Mouse (Mus musculus): ENCODE data around the gene Crbn. TPM values are rescaled to one million over a fixed set of nuclear protein-coding genes. Genes with fewer than 3 reads are reported as not detected.

Crbn gene
- polyA plus RNA-seq, 1 experiment from 2014 or later: 23.5 TPM

DNA sequence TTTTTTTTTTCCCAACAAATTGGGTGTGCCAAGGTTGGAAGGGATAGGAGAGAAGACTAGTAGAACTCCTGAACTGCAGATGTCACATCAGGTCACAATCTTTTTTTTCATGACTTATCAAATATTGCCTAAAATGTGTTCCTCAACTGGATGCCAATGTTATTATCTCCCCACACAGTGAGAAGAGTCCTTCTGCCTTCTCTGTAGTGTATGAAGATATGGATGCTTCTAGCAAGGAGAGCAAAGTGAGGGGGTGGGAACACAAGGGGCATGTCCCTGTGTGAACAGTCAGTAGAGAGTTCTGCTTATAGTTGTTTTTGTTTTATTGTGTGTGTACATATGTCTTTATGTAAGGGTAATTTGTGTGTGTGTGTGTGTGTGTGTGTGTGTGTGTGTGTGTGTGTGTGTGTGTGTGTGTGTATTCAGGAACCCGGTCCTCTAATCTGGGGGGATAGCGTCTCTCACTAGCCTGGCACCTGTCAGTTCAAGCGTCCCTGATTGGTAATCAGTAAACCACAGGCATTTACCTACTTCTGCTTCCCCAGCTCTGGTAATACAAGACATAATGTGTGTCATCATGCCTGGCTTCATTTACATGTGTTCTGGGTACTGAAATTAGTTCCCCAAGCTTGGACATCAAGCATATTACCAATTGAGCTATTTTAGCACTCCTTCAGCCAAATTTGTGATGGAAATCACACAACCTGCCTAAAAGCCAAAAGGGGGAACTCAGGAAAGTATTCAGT lies 39.2 kb downstream of the Crbn start:
- Histone ChIP-seq H3K4me3 (no peak overlapping the region), H3K4me1 (peaks cover 15% of the 10 kb centered on the region; the same call in 1 of the 2 replicates), H3K9ac (no peak overlapping the region), H3K27me3 (replicated peaks) (no peaks in the 10 kb centered on the region), H3K4me2 (no peak overlapping the region), H3K27ac (no peak overlapping the region), H3K9me3 (replicated peaks) (no peaks in the 10 kb centered on the region), H3K36me3 (no peaks in the 10 kb centered on the region)
- ATAC-seq: no peak
- WGBS (ENCODE audit: insufficient replicate concordance): 50% methylated on average over 3 of the region's 3 CpGs

DNA sequence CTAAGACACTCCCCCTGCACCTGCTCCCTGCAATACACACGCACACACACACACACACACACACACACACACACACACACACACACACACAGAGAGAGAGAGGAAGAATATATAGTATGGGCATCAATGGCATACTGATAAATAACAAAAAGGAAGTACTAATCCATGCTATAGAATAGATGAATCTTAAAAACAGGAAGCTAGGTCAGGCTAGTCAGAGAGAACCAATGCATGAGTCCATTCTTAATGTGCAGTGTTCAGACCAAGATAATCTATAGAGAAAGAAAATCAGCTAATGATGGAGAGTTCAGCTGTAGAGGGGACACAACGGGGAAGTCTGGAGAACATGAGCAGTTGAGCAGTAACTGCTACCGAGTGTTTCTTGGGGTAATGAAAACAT lies 41.6 kb downstream of the Crbn start:
- Histone ChIP-seq H3K27me3 (replicated peaks) (no peaks in the 10 kb centered on the region), H3K9ac (no peak overlapping the region), H3K4me3 (no peak overlapping the region), H3K27ac (no peak overlapping the region), H3K9me3 (replicated peaks) (no peaks in the 10 kb centered on the region), H3K4me2 (no peak overlapping the region), H3K36me3 (no peaks in the 10 kb centered on the region), H3K4me1 (peaks cover 15% of the 10 kb centered on the region; the same call in 1 of the 2 replicates)
- no peak for ATAC-seq
- 46% methylated on average over 3 of the region's 3 CpGs for WGBS (ENCODE audit: insufficient replicate concordance)

DNA sequence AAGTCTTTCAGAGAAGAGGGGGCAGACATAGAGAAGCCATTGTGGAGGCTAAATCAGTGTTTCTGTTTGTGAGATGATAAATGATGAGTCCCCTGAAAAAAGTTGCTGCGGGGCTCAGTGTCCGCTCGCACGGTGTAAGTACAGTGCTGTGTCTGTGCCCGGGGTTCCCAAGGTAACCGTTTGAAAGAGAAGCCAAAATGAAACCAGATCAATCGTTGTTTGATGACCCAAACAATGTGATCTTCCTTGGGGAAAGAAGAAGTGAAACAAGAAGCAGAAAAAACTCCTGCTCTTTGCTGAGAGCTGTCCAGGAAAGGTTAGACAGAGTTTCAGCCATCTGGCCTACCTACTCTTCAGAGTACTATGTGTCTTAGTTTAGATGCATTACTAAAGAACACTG lies 49.6 kb downstream of the Crbn start:
- Histone ChIP-seq H3K36me3 (no peaks in the 10 kb centered on the region), H3K9me3 (replicated peaks) (no peaks in the 10 kb centered on the region), H3K4me1 (peaks cover 4% of the 10 kb centered on the region; the same call in 1 of the 2 replicates), H3K4me2 (no peak overlapping the region), H3K9ac (no peak overlapping the region), H3K4me3 (no peak overlapping the region), H3K27me3 (replicated peaks) (no peaks in the 10 kb centered on the region), H3K27ac (no peak overlapping the region)
- no peak for ATAC-seq
- WGBS (ENCODE audit: insufficient replicate concordance): 77% methylated on average over 7 of the region's 7 CpGs

DNA sequence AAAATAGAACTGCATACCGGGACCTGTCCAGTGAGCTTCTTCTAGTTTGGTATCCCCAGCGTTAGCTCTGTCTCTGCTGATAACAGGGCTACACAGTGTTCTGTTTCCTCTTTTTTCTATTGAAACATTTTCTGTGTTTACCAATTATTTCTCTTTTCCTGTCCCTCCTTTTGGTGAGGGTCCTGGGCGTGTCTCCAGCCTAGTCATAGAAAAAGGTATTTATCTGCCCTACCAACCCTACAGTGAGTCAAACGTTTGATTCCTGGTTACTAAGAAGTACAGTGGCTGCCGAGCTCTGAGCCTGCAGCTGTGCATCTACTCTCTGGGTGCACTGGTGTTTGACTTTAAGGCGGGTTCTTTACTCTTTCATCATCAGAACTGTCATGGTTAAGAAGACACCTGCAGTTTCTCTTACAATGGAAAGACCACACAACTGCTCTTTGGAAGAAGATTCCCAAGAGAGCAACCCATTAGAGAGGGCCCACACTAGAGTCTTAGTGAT lies 50.9 kb downstream of the Crbn start, which contains the start of gene Il5ra:
TSS of gene Il5ra (minus strand) at position 151 of the 502 bp plus-strand sequence.
- no peak within 1 kb of the TSS for H3K4me3 ChIP-seq
- H3K36me3 ChIP-seq: no peaks in the 10 kb centered on the region
- H3K27ac ChIP-seq: no peak within 1 kb of the TSS
- ATAC-seq: peak; percentile 60
- H3K9ac ChIP-seq: no peak within 1 kb of the TSS
- H3K4me2 ChIP-seq: no peak within 1 kb of the TSS
- no peaks in the 10 kb centered on the region for H3K9me3 ChIP-seq (replicated peaks)
- 17% methylated on average over 6 of the region's 6 CpGs for WGBS (ENCODE audit: insufficient replicate concordance)
- H3K4me1 ChIP-seq: peaks cover 4% of the 10 kb centered on the region; the same call in 1 of the 2 replicates
- H3K27me3 ChIP-seq (replicated peaks): no peaks in the 10 kb centered on the region

DNA sequence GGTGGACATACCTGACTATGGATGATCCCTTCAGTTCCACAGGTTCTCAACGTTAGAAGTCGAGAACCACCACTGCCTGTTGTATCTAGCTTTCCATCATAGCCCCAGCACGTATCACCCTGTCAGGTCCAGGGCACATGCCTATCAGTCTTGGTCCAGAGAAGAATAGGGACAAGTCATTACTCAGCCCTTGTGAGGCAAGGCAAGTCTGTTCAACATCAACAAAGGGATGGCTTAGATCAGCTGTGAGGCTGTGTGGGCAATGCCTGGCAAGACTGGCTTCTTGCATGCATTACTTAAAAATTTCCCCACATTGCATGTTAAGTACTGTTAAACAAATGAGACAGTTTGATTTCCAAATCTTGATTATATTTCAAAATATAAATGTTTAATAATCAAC lies 52.1 kb downstream of the Crbn start:
- no peak overlapping the region for H3K27ac ChIP-seq
- H3K9ac ChIP-seq: no peak overlapping the region
- 45% methylated on average over 3 of the region's 3 CpGs for WGBS (ENCODE audit: insufficient replicate concordance)
- H3K27me3 ChIP-seq (replicated peaks): no peaks in the 10 kb centered on the region
- H3K4me3 ChIP-seq: no peak overlapping the region
- H3K4me1 ChIP-seq: peaks cover 4% of the 10 kb centered on the region; the same call in 1 of the 2 replicates
- no peaks in the 10 kb centered on the region for H3K9me3 ChIP-seq (replicated peaks)
- H3K4me2 ChIP-seq: no peak overlapping the region
- ATAC-seq: no peak
- H3K36me3 ChIP-seq: no peaks in the 10 kb centered on the region

DNA sequence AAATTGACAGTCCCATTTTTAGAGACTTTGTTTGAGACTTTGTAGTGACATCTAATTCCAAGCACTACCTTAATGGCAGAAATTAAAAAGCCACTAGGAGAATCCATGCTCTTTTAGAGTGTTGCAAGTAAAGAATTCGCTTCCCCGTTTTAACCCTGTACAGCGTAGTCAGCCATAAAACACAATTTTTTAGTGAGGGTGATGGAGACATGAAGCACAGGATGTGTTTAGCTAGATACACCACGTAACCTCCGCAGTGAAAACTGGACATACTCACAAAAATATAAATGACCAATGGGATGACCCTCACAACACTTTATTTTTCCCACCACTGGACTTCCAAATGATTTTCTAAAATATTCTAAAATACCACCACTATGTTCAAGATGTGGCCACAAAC lies 52.6 kb downstream of the Crbn start:
- H3K27ac ChIP-seq: no peak overlapping the region
- WGBS (ENCODE audit: insufficient replicate concordance): 76% methylated on average over 5 of the region's 5 CpGs
- H3K4me3 ChIP-seq: no peak overlapping the region
- H3K36me3 ChIP-seq: no peaks in the 10 kb centered on the region
- peaks cover 4% of the 10 kb centered on the region; the same call in 1 of the 2 replicates for H3K4me1 ChIP-seq
- no peaks in the 10 kb centered on the region for H3K27me3 ChIP-seq (replicated peaks)
- no peaks in the 10 kb centered on the region for H3K9me3 ChIP-seq (replicated peaks)
- H3K9ac ChIP-seq: no peak overlapping the region
- no peak overlapping the region for H3K4me2 ChIP-seq
- no peak for ATAC-seq

DNA sequence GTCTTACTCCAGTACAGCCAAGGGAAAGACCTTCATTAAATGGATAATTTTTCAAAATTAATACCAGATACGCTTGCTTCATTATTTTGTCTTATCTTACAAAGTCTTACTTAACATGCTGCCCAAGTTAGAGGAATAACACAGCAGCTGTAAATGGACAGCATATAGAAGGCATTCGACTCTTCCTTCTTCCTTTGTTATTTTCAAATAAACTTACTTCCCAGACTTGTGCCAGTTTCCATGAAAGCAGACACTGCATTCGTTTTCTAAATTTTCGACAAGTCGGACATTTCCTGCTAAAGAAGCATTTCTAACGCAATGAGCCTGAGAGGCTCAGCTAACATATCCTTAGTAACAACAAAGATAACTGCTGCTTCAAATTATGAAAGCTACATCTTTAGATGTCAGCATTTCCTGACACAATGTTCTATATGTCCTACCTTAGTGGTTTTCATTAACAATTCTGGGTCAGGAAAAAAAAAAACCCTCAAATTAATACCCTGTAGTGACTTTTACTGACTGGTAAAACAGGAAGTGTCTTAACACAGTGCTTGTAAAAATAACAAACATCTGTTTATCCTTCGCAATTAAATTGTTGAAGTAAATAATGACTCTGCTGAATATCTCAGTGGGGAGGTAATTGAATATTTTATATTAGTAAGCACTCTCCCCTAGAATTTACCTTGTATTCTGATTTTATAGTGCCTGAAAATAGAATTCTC lies 54.0 kb downstream of the Crbn start:
- H3K27ac ChIP-seq: no peak overlapping the region
- ATAC-seq: no peak
- peaks cover 4% of the 10 kb centered on the region; the same call in 1 of the 2 replicates for H3K4me1 ChIP-seq
- H3K9me3 ChIP-seq (replicated peaks): no peaks in the 10 kb centered on the region
- no peak overlapping the region for H3K4me3 ChIP-seq
- no peak overlapping the region for H3K9ac ChIP-seq
- H3K27me3 ChIP-seq (replicated peaks): no peaks in the 10 kb centered on the region
- H3K36me3 ChIP-seq: no peaks in the 10 kb centered on the region
- no peak overlapping the region for H3K4me2 ChIP-seq
- 56% methylated on average over 7 of the region's 7 CpGs for WGBS (ENCODE audit: insufficient replicate concordance)

DNA sequence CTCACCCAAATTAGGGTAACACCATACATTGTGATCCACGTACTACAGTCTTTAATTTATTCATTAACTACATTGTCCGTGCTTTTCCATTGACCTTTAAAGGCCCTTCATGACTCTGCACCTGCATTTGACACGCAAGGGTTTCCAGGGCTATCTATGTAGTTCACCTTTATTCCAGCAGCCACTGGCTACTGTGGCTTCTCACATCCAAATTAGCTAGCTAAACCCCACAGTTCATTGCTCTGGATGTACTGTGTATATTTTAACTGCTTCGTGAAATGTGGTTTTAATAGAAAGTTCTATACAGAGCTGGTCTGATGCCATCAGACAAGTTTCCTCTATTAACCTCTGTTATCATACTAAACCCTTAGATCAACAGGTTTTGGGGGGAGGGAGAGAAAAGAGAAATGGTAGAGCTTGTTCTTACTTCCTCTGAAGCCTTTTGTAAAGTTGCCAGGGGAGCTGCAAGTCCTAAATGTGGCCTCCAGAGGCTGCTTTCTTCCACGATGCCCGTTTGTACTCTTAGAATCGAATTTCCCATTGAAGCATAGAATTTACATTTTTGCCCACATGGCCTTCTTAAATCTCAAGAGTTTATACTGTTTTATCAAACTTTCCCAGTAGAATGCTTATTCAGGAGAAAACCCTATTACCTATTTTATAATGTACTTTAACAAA lies 56.2 kb downstream of the Crbn start:
- no peaks in the 10 kb centered on the region for H3K27me3 ChIP-seq (replicated peaks)
- H3K27ac ChIP-seq: no peak overlapping the region
- 59% methylated on average over 7 of the region's 7 CpGs for WGBS (ENCODE audit: insufficient replicate concordance)

DNA sequence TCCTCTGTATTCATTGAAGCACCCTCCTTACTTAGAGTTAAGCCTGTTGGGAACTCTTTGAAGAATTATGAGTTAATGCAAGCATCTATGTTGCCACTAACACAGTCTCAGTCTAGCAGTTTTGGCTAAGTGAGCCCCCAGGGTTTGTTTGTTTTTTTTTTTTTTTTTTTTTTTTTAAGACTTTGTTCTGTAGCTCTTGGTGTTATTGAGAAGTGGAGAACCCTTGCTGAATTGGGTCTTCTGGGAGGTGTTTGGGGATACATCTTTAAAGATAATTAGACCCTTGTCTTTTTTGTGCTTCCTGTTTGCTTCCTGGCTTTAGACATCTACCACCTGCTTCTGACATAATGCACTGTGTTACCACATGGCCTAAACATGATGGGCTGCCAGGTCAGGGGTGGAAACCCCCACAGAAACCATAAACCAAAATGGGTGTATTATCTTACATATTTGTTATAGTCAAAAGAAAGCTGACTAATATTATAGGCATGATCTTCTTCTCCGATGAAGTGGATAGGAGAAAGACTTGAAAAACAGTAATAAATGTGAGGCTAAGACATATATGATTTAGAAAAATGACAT lies 59.5 kb downstream of the Crbn start:
- H3K9me3 ChIP-seq (replicated peaks): no peaks in the 10 kb centered on the region
- no peaks in the 10 kb centered on the region for H3K4me1 ChIP-seq
- no peak overlapping the region for H3K27ac ChIP-seq
- H3K4me2 ChIP-seq: no peak overlapping the region
- 74% methylated on average over 1 of the region's 1 CpGs for WGBS (ENCODE audit: insufficient replicate concordance)
- no peaks in the 10 kb centered on the region for H3K27me3 ChIP-seq (replicated peaks)
- no peak overlapping the region for H3K4me3 ChIP-seq
- ATAC-seq: no peak
- no peak overlapping the region for H3K9ac ChIP-seq
- no peaks in the 10 kb centered on the region for H3K36me3 ChIP-seq

More for the DNA sequence above, 56.2 kb downstream of the Crbn start:
- Histone ChIP-seq H3K9me3 (replicated peaks) (no peaks in the 10 kb centered on the region), H3K4me1 (no peaks in the 10 kb centered on the region), H3K4me3 (no peak overlapping the region), H3K9ac (no peak overlapping the region), H3K4me2 (no peak overlapping the region), H3K36me3 (no peaks in the 10 kb centered on the region)
- ATAC-seq: no peak

DNA sequence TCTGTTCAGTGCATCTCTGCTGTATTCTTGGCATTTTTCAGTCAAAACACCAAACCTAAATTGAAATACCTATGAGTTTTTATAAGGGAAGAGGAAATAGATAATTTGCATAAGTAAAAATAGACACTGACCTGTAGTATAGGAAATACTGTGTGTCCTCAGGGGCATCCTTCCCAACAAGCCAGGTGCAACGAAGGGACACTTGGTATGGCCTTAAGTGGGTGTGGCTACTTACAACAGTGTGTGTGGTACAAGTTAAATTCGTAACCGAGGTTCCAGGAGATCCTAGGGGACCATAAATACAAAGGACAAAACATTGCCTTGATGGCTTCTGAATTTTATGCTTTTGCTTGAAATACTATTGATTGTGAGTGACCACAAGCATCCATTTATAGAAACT lies 61.6 kb downstream of the Crbn start:
- no peaks in the 10 kb centered on the region for H3K4me1 ChIP-seq
- H3K9me3 ChIP-seq (replicated peaks): no peaks in the 10 kb centered on the region
- no peak overlapping the region for H3K9ac ChIP-seq
- H3K27me3 ChIP-seq (replicated peaks): no peaks in the 10 kb centered on the region
- WGBS (ENCODE audit: insufficient replicate concordance): 55% methylated on average over 3 of the region's 3 CpGs
- no peak overlapping the region for H3K4me3 ChIP-seq
- H3K4me2 ChIP-seq: no peak overlapping the region
- H3K27ac ChIP-seq: no peak overlapping the region
- ATAC-seq: no peak
- H3K36me3 ChIP-seq: no peaks in the 10 kb centered on the region

DNA sequence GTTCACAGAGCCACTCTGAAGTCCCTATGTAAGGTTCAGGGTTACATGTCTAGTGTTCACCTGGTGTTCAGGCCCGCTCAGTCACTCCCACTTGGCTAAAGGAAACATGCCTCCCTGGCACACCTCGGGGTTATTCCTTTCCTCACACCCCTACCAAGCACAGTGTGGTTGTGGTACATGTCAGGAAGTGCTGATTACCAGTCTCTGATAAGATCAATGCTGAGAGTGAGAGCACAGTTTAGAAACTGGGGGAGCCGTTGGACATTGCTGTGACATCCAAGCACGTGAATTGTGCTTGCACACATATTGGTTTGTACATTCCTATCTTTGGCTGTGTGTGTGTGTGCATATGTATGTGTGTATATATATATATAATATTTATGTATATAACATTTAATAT lies 67.3 kb downstream of the Crbn start:
- ATAC-seq: no peak
- 37% methylated on average over 4 of the region's 4 CpGs for WGBS (ENCODE audit: insufficient replicate concordance)
- H3K27me3 ChIP-seq (replicated peaks): no peaks in the 10 kb centered on the region

More for the DNA sequence above, 67.3 kb downstream of the Crbn start:
- Histone ChIP-seq H3K27ac (no peak overlapping the region), H3K4me2 (no peak overlapping the region), H3K4me1 (no peaks in the 10 kb centered on the region), H3K9ac (no peak overlapping the region), H3K36me3 (no peaks in the 10 kb centered on the region), H3K4me3 (no peak overlapping the region), H3K9me3 (replicated peaks) (no peaks in the 10 kb centered on the region)
